Mouse (Mus musculus) megakaryocyte, embryonic 14.5 days (primary cell): ENCODE measurements at regions not wholly inside any gene's neighbourhood (a gene's known extent, or its start where the extent isn't known, plus 50 kb on each side); places are given as distances from the start of the nearest gene placed in this dataset.

Source experiments
- H3K27me3 ChIP-seq: replicated peaks from 2 replicates; pipeline ENCODE3; 2012; ENCODE audit warnings: inconsistent platforms
- H3K36me3 ChIP-seq: replicated peaks from 2 replicates; pipeline ENCODE3; 2012; ENCODE audit warnings: low read length, inconsistent platforms, mixed read lengths
- H3K4me1 ChIP-seq: 2 replicates; pipeline ENCODE4 v1.6.1; 2012; ENCODE audit warnings: inconsistent platforms
- H3K4me3 ChIP-seq: replicated peaks from 2 replicates; pipeline ENCODE3; 2012; ENCODE audit warnings: moderate library complexity, mild to moderate bottlenecking, inconsistent platforms
- H3K9me3 ChIP-seq: 2 replicates; pipeline ENCODE4 v1.6.1; 2012; ENCODE audit warnings: inconsistent platforms
- FLI1 ChIP-seq: IDR thresholded peaks from 2 replicates; pipeline ENCODE4 v1.6.1; 2012; ENCODE audit warnings: low read length, inconsistent platforms, mixed read lengths
- GATA1 ChIP-seq: IDR thresholded peaks from 3 replicates; pipeline ENCODE4 v1.6.1; 2012; ENCODE audit warnings: mixed read lengths, low read length, inconsistent platforms, borderline replicate concordance

GRCm38 (mm10) chr13:112183996-112184395 lies 104.3 kb upstream of the Ankrd55 start:
- no peak for TF ChIP-seq GATA1
- no peak for TF ChIP-seq FLI1
- Histone ChIP-seq H3K27me3 (no peaks in the 10 kb centered on the region), H3K36me3 (no peaks in the 10 kb centered on the region), H3K9me3 (peaks cover 4% of the 10 kb centered on the region; the same call in 1 of the 2 replicates), H3K4me3 (no peak overlapping the region), H3K4me1 (no peaks in the 10 kb centered on the region)

- H3K4me3 ChIP-seq, result no peak overlapping the region
- TF ChIP-seq FLI1 (no peak), GATA1 (no peak)
- H3K4me1 ChIP-seq, result no peaks in the 10 kb centered on the region
- no peaks in the 10 kb centered on the region for H3K27me3 ChIP-seq
- H3K36me3 ChIP-seq, result no peaks in the 10 kb centered on the region
- peaks cover 4% of the 10 kb centered on the region; the same call in 1 of the 2 replicates for H3K9me3 ChIP-seq
Measured at GRCm38 (mm10) chr13:112185116-112185515, 103.1 kb upstream of the Ankrd55 start.

- Histone ChIP-seq H3K36me3 (no peaks in the 10 kb centered on the region), H3K27me3 (no peaks in the 10 kb centered on the region), H3K9me3 (peaks cover 8% of the 10 kb centered on the region; the same call in 1 of the 2 replicates), H3K4me1 (no peaks in the 10 kb centered on the region), H3K4me3 (no peak overlapping the region)
- TF ChIP-seq FLI1, result no peak
Measured at GRCm38 (mm10) chr13:112187226-112187625, 101.0 kb upstream of the Ankrd55 start.

- TF ChIP-seq FLI1 (no peak), GATA1 (no peak)
- Histone ChIP-seq H3K9me3 (peaks cover 8% of the 10 kb centered on the region; the same call in 1 of the 2 replicates), H3K4me3 (no peak overlapping the region), H3K4me1 (no peaks in the 10 kb centered on the region), H3K27me3 (no peaks in the 10 kb centered on the region), H3K36me3 (no peaks in the 10 kb centered on the region)
Measured at GRCm38 (mm10) chr13:112188313-112188712, 99.9 kb upstream of the Ankrd55 start.

- H3K27me3 ChIP-seq, result no peaks in the 10 kb centered on the region
- TF ChIP-seq GATA1, result no peak
- no peak for TF ChIP-seq FLI1
- no peaks in the 10 kb centered on the region for H3K4me1 ChIP-seq
- peaks cover 6% of the 10 kb centered on the region; the same call in 1 of the 2 replicates for H3K9me3 ChIP-seq
- no peaks in the 10 kb centered on the region for H3K36me3 ChIP-seq
- H3K4me3 ChIP-seq, result no peak overlapping the region
Measured at GRCm38 (mm10) chr13:112188741-112189476, 99.3 kb upstream of the Ankrd55 start.

GRCm38 (mm10) chr13:112189605-112190004 lies 98.6 kb upstream of the Ankrd55 start:
- no peaks in the 10 kb centered on the region for H3K4me1 ChIP-seq
- H3K4me3 ChIP-seq, result no peak overlapping the region
- H3K9me3 ChIP-seq, result peaks cover 4% of the 10 kb centered on the region; the same call in 1 of the 2 replicates
- no peak for TF ChIP-seq GATA1
- TF ChIP-seq FLI1, result no peak
- no peaks in the 10 kb centered on the region for H3K27me3 ChIP-seq
- H3K36me3 ChIP-seq, result no peaks in the 10 kb centered on the region

GRCm38 (mm10) chr13:112192192-112192905 lies 95.9 kb upstream of the Ankrd55 start:
- H3K4me3 ChIP-seq, result no peak overlapping the region
- TF ChIP-seq GATA1 (no peak), FLI1 (no peak)
- H3K9me3 ChIP-seq, result peaks cover 4% of the 10 kb centered on the region; the same call in 1 of the 2 replicates
- no peaks in the 10 kb centered on the region for H3K4me1 ChIP-seq
- H3K27me3 ChIP-seq, result peaks cover 2% of the 10 kb centered on the region
- H3K36me3 ChIP-seq, result no peaks in the 10 kb centered on the region

GRCm38 (mm10) chr13:112193676-112194075 lies 94.6 kb upstream of the Ankrd55 start:
- Histone ChIP-seq H3K9me3 (peaks cover 4% of the 10 kb centered on the region; the same call in 1 of the 2 replicates), H3K36me3 (no peaks in the 10 kb centered on the region), H3K4me3 (no peak overlapping the region), H3K27me3 (peaks cover 3% of the 10 kb centered on the region), H3K4me1 (no peaks in the 10 kb centered on the region)
- TF ChIP-seq GATA1 (no peak), FLI1 (no peak)

- H3K9me3 ChIP-seq, result peaks cover 4% of the 10 kb centered on the region; the same call in 1 of the 2 replicates
- no peak for TF ChIP-seq GATA1
- no peak for TF ChIP-seq FLI1
- H3K4me1 ChIP-seq, result no peaks in the 10 kb centered on the region
- H3K36me3 ChIP-seq, result no peaks in the 10 kb centered on the region
- H3K4me3 ChIP-seq, result no peak overlapping the region
- H3K27me3 ChIP-seq, result peaks cover 3% of the 10 kb centered on the region
Measured at GRCm38 (mm10) chr13:112194991-112195390, 93.3 kb upstream of the Ankrd55 start.

- Histone ChIP-seq H3K36me3 (no peaks in the 10 kb centered on the region), H3K9me3 (no peaks in the 10 kb centered on the region), H3K4me3 (no peak overlapping the region), H3K4me1 (no peaks in the 10 kb centered on the region), H3K27me3 (peaks cover 3% of the 10 kb centered on the region)
- TF ChIP-seq FLI1 (no peak), GATA1 (no peak)
Measured at GRCm38 (mm10) chr13:112196789-112197188, 91.5 kb upstream of the Ankrd55 start.
